Mouse (Mus musculus): ENCODE measurements around the gene Dcaf5. TPM values are rescaled to one million over a fixed set of nuclear protein-coding genes. Genes with fewer than 3 reads are reported as not detected.

The Dcaf5 gene
- total and polyA plus RNA-seq, 2 experiments: 7.7 to 19.1 TPM

GRCm38 (mm10) chr12:80366004-80366480 lies 70.4 kb downstream of the Dcaf5 start:
- H3K27me3 ChIP-seq (ENCODE audit: control insufficient read depth, insufficient read depth, low read length): no peaks in the 10 kb centered on the region
- no peak overlapping the region for H3K4me3 ChIP-seq (ENCODE audit: insufficient read depth, low read depth, low read length)
- H3K36me3 ChIP-seq (ENCODE audit: control insufficient read depth, insufficient read depth, low read length): peaks cover 37% of the 10 kb centered on the region
- peaks cover 3% of the 10 kb centered on the region; the same call in 1 of the 2 replicates for H3K79me2 ChIP-seq (ENCODE audit: control insufficient read depth, insufficient read depth, low read length)
- DNase-seq (ENCODE audit: extremely low read depth, low read depth, low spot score): peak; percentile 28
- no peak overlapping the region for H3K27ac ChIP-seq (replicated peaks; ENCODE audit: insufficient read depth, low read depth, low read length)
- no peak for TF ChIP-seq POLR2A (IDR thresholded peaks at IDR 0.05; ENCODE audit: extremely low read depth, insufficient read depth, low read length)
- no peak for TF ChIP-seq CTCF (IDR thresholded peaks at IDR 0.05; ENCODE audit: low read depth, low read length)
- no peak overlapping the region for H3K9ac ChIP-seq (ENCODE audit: low read depth, low read length)
- WGBS: 52% methylated on average over 3 of the region's 3 CpGs
- H3K4me1 ChIP-seq (ENCODE audit: control insufficient read depth, insufficient read depth, low read length): no peaks in the 10 kb centered on the region; the same call in 1 of the 2 replicates

GRCm38 (mm10) chr12:80365345-80365744 lies 71.1 kb downstream of the Dcaf5 start:
- no peak for DNase-seq (ENCODE audit: extremely low read depth, low read depth, low spot score)
- H3K27ac ChIP-seq (replicated peaks; ENCODE audit: insufficient read depth, low read depth, low read length): no peak overlapping the region

GRCm38 (mm10) chr12:80361655-80362054 lies 74.7 kb downstream of the Dcaf5 start:
- no peak overlapping the region for H3K27ac ChIP-seq (replicated peaks; ENCODE audit: insufficient read depth, low read depth, low read length)
- WGBS: 65% methylated on average over 1 of the region's 1 CpGs
- peaks cover 34% of the 10 kb centered on the region for H3K36me3 ChIP-seq (ENCODE audit: control insufficient read depth, insufficient read depth, low read length)
- TF ChIP-seq CTCF (IDR thresholded peaks at IDR 0.05; ENCODE audit: low read depth, low read length) (no peak), POLR2A (IDR thresholded peaks at IDR 0.05; ENCODE audit: extremely low read depth, insufficient read depth, low read length) (no peak)
- DNase-seq (ENCODE audit: extremely low read depth, low read depth, low spot score): peak; percentile 17
- no peak overlapping the region for H3K9ac ChIP-seq (ENCODE audit: low read depth, low read length)
- H3K4me3 ChIP-seq (ENCODE audit: insufficient read depth, low read depth, low read length): no peak overlapping the region
- no peaks in the 10 kb centered on the region for H3K79me2 ChIP-seq (ENCODE audit: control insufficient read depth, insufficient read depth, low read length)
- no peaks in the 10 kb centered on the region; the same call in 1 of the 2 replicates for H3K4me1 ChIP-seq (ENCODE audit: control insufficient read depth, insufficient read depth, low read length)
- H3K27me3 ChIP-seq (ENCODE audit: control insufficient read depth, insufficient read depth, low read length): no peaks in the 10 kb centered on the region

More at GRCm38 (mm10) chr12:80365345-80365744, 71.1 kb downstream of the Dcaf5 start:
- Histone ChIP-seq H3K36me3 (ENCODE audit: control insufficient read depth, insufficient read depth, low read length) (peaks cover 34% of the 10 kb centered on the region), H3K4me1 (ENCODE audit: control insufficient read depth, insufficient read depth, low read length) (no peaks in the 10 kb centered on the region; the same call in 1 of the 2 replicates), H3K4me3 (ENCODE audit: insufficient read depth, low read depth, low read length) (no peak overlapping the region), H3K79me2 (ENCODE audit: control insufficient read depth, insufficient read depth, low read length) (peaks cover 3% of the 10 kb centered on the region; the same call in 1 of the 2 replicates), H3K27me3 (ENCODE audit: control insufficient read depth, insufficient read depth, low read length) (no peaks in the 10 kb centered on the region), H3K9ac (ENCODE audit: low read depth, low read length) (no peak overlapping the region)
- TF ChIP-seq POLR2A (IDR thresholded peaks at IDR 0.05; ENCODE audit: extremely low read depth, insufficient read depth, low read length) (no peak), CTCF (IDR thresholded peaks at IDR 0.05; ENCODE audit: low read depth, low read length) (no peak)
- WGBS: 95% methylated on average over 3 of the region's 3 CpGs

- H3K27ac ChIP-seq (replicated peaks; ENCODE audit: insufficient read depth, low read depth, low read length): no peak overlapping the region
- no peak for TF ChIP-seq CTCF (IDR thresholded peaks at IDR 0.05; ENCODE audit: low read depth, low read length)
- TF ChIP-seq POLR2A (IDR thresholded peaks at IDR 0.05; ENCODE audit: extremely low read depth, insufficient read depth, low read length): no peak
- no peaks in the 10 kb centered on the region for H3K27me3 ChIP-seq (ENCODE audit: control insufficient read depth, insufficient read depth, low read length)
- no peak for DNase-seq (ENCODE audit: extremely low read depth, low read depth, low spot score)
- H3K4me1 ChIP-seq (ENCODE audit: control insufficient read depth, insufficient read depth, low read length): no peaks in the 10 kb centered on the region; the same call in 1 of the 2 replicates
- 86% methylated on average over 5 of the region's 5 CpGs for WGBS
- peaks cover 38% of the 10 kb centered on the region for H3K36me3 ChIP-seq (ENCODE audit: control insufficient read depth, insufficient read depth, low read length)
- H3K9ac ChIP-seq (ENCODE audit: low read depth, low read length): no peak overlapping the region
- H3K79me2 ChIP-seq (ENCODE audit: control insufficient read depth, insufficient read depth, low read length): no peaks in the 10 kb centered on the region
- H3K4me3 ChIP-seq (ENCODE audit: insufficient read depth, low read depth, low read length): no peak overlapping the region
These were observed 76.1 kb downstream of the Dcaf5 start for GRCm38 (mm10) chr12:80360321-80360720.

- Histone ChIP-seq H3K27me3 (ENCODE audit: control insufficient read depth, insufficient read depth, low read length) (no peaks in the 10 kb centered on the region), H3K9ac (ENCODE audit: low read depth, low read length) (no peak overlapping the region), H3K36me3 (ENCODE audit: control insufficient read depth, insufficient read depth, low read length) (peaks cover 32% of the 10 kb centered on the region), H3K4me3 (ENCODE audit: insufficient read depth, low read depth, low read length) (no peak overlapping the region), H3K79me2 (ENCODE audit: control insufficient read depth, insufficient read depth, low read length) (no peaks in the 10 kb centered on the region), H3K27ac (replicated peaks; ENCODE audit: insufficient read depth, low read depth, low read length) (no peak overlapping the region), H3K4me1 (ENCODE audit: control insufficient read depth, insufficient read depth, low read length) (no peaks in the 10 kb centered on the region)
- 88% methylated on average over 6 of the region's 6 CpGs for WGBS
- TF ChIP-seq CTCF (IDR thresholded peaks at IDR 0.05; ENCODE audit: low read depth, low read length) (no peak), POLR2A (IDR thresholded peaks at IDR 0.05; ENCODE audit: extremely low read depth, insufficient read depth, low read length) (no peak)
- no peak for DNase-seq (ENCODE audit: extremely low read depth, low read depth, low spot score)
These were observed 91.6 kb downstream of the Dcaf5 start for GRCm38 (mm10) chr12:80344777-80345231.

GRCm38 (mm10) chr12:80340936-80341335 lies 95.5 kb downstream of the Dcaf5 start:
- WGBS: 94% methylated on average over 2 of the region's 2 CpGs
- Histone ChIP-seq H3K27me3 (ENCODE audit: control insufficient read depth, insufficient read depth, low read length) (no peaks in the 10 kb centered on the region), H3K4me3 (ENCODE audit: insufficient read depth, low read depth, low read length) (no peak overlapping the region), H3K36me3 (ENCODE audit: control insufficient read depth, insufficient read depth, low read length) (peaks cover 26% of the 10 kb centered on the region), H3K9ac (ENCODE audit: low read depth, low read length) (no peak overlapping the region), H3K79me2 (ENCODE audit: control insufficient read depth, insufficient read depth, low read length) (no peaks in the 10 kb centered on the region), H3K4me1 (ENCODE audit: control insufficient read depth, insufficient read depth, low read length) (peaks cover 5% of the 10 kb centered on the region), H3K27ac (replicated peaks; ENCODE audit: insufficient read depth, low read depth, low read length) (no peak overlapping the region)
- TF ChIP-seq POLR2A (IDR thresholded peaks at IDR 0.05; ENCODE audit: extremely low read depth, insufficient read depth, low read length): no peak
- TF ChIP-seq CTCF (IDR thresholded peaks at IDR 0.05; ENCODE audit: low read depth, low read length): no peak
- DNase-seq (ENCODE audit: extremely low read depth, low read depth, low spot score): no peak

Measured in liver, adult 2 months (tissue).